Mouse (Mus musculus) ES-E14 (cell line): ENCODE measurements around the gene Ldlrap1. TPM values are rescaled to one million over a fixed set of nuclear protein-coding genes. Genes with fewer than 3 reads are reported as not detected.

Experiments used
- DNase-seq: peaks from one replicate; pipeline ENCODE4 v3.0.0-alpha.2; 2013; ENCODE audit warnings: low read depth, low spot score
- H3K27ac ChIP-seq: 2 replicates; pipeline ENCODE4 v1.5.1; 2012; ENCODE audit warnings: low read depth, mild to moderate bottlenecking, low read length, moderate library complexity, mixed read lengths; ENCODE audit not compliant: poor library complexity, insufficient read depth, severe bottlenecking
- H3K36me3 ChIP-seq: 2 replicates; pipeline ENCODE4 v1.6.1; 2012; ENCODE audit warnings: mild to moderate bottlenecking, low read length, moderate library complexity, mixed read lengths; ENCODE audit not compliant: control insufficient read depth, poor library complexity, insufficient read depth, severe bottlenecking
- H3K4me1 ChIP-seq, 2 experiments: fragments of 150-350 bp in 1 of 2; sonication (generic) in 1 of 2; 2 replicates each; pipeline ENCODE4 v1.6.1; 2012; ENCODE audit warnings: low read length in 2 of 2, mild to moderate bottlenecking in 1 of 2, mixed read lengths in 1 of 2; ENCODE audit not compliant: control insufficient read depth in 2 of 2, insufficient read depth in 2 of 2, poor library complexity in 1 of 2
- H3K4me3 ChIP-seq, 2 experiments: fragments of 150-350 bp in 1 of 2; sonication (generic) in 1 of 2; 2 replicates each; pipeline ENCODE4 v1.5.1; 2012; ENCODE audit warnings: low read length in 2 of 2, low read depth in 1 of 2, mild to moderate bottlenecking in 1 of 2, mixed read lengths in 1 of 2; ENCODE audit not compliant: insufficient read depth in 1 of 2, poor library complexity in 1 of 2, severe bottlenecking in 1 of 2
- H3K9ac ChIP-seq: 2 replicates; pipeline ENCODE4 v1.6.1; 2012; ENCODE audit warnings: low read depth, mild to moderate bottlenecking, low read length, mixed read lengths; ENCODE audit not compliant: poor library complexity, insufficient read depth, severe bottlenecking
- H3K9me3 ChIP-seq: fragments of 150-350 bp; sonication (generic); 2 replicates; pipeline ENCODE4 v1.6.1; 2012; ENCODE audit warnings: low read depth, mild to moderate bottlenecking, low read length; ENCODE audit not compliant: control insufficient read depth, insufficient read depth
- CHD2 ChIP-seq: IDR thresholded peaks from 2 replicates; pipeline ENCODE4 v1.6.1; 2014; ENCODE audit warnings: mild to moderate bottlenecking, low read depth, low read length, inconsistent platforms
- HCFC1 ChIP-seq: IDR thresholded peaks from 2 replicates; pipeline ENCODE4 v1.6.1; 2012; ENCODE audit warnings: low read length, inconsistent platforms, borderline replicate concordance; ENCODE audit not compliant: insufficient read depth
- MAFK ChIP-seq: IDR thresholded peaks from 2 replicates; pipeline ENCODE4 v1.6.1; 2014; ENCODE audit warnings: mild to moderate bottlenecking, low read depth, low read length, inconsistent platforms; ENCODE audit not compliant: insufficient read depth
- ZC3H11A ChIP-seq: IDR thresholded peaks from 2 replicates; pipeline ENCODE4 v1.6.1; 2012; ENCODE audit warnings: low read depth, mild to moderate bottlenecking, inconsistent platforms, low read length, borderline replicate concordance
- ZNF384 ChIP-seq: IDR thresholded peaks from 2 replicates; pipeline ENCODE4 v1.6.1; 2012; ENCODE audit warnings: low read depth, low read length, inconsistent platforms
- in situ Hi-C, 2 experiments: fragments of 600-800 bp; cut with MboI; formaldehyde crosslinking; loops; one replicate each; pipeline ENCODE4 v1.15.1; 2025; ENCODE audit warnings: low sequenced_read_pairs in 2 of 2, inconsistent platforms in 1 of 2; ENCODE audit not compliant: unreplicated experiment in 2 of 2
- total RNA-seq: library from RNA; depleted of rRNA; stranded (reverse); fragments of 300-350 nt; gene quantifications from 2 replicates; pipeline ENCODE4 v1.2.3, GENCODE M21; 2012; rRNA removed

Ldlrap1 gene
- total RNA-seq = 15.0 and 16.6 TPM in 2 replicates

GRCm38 (mm10) chr4:134767426-134768225, at the start of gene Ldlrap1:
TSS of gene Ldlrap1 (minus strand) at chr4:134768024.
- in situ Hi-C loops = no loop called here
- H3K4me3 ChIP-seq = peak within 1 kb of the TSS; percentile 72 to 87
- no peak for TF ChIP-seq ZC3H11A
- TF ChIP-seq HCFC1 = no peak
- TF ChIP-seq ZNF384 = no peak
- no peak for TF ChIP-seq CHD2
- no peak for TF ChIP-seq MAFK
- H3K4me1 ChIP-seq = peaks cover 1 to 13% of the 10 kb centered on the region in 2 experiments; a peak in 3 of 4 replicates
- H3K36me3 ChIP-seq = no peaks in the 10 kb centered on the region
- no peak within 1 kb of the TSS for H3K27ac ChIP-seq
- H3K9ac ChIP-seq = peak within 1 kb of the TSS; percentile 83
- no peak for DNase-seq
- no peaks in the 10 kb centered on the region for H3K9me3 ChIP-seq

- Histone ChIP-seq H3K36me3 (peaks cover 26% of the 10 kb centered on the region), H3K9me3 (no peaks in the 10 kb centered on the region)
Observed at GRCm38 (mm10) chr4:134814229-134814571, 46.4 kb upstream of the Ldlrap1 start.

GRCm38 (mm10) chr4:134813406-134814228, 45.8 kb upstream of the Ldlrap1 start:
- Histone ChIP-seq H3K9ac (peak overlapping the region; percentile 27), H3K27ac (peak overlapping the region; percentile 58)

More at GRCm38 (mm10) chr4:134814229-134814571, 46.4 kb upstream of the Ldlrap1 start:
- Histone ChIP-seq H3K9ac (no peak overlapping the region), H3K4me1 (peaks cover 12 to 19% of the 10 kb centered on the region in 2 experiments), H3K27ac (peak overlapping the region; percentile 58), H3K4me3 (no peak overlapping the region)
- no peak for TF ChIP-seq ZNF384
- no peak for TF ChIP-seq HCFC1
- no peak for TF ChIP-seq MAFK
- no peak for TF ChIP-seq CHD2
- no peak for TF ChIP-seq ZC3H11A
- in situ Hi-C loops = no loop called here
- no peak for DNase-seq

GRCm38 (mm10) chr4:134804765-134805164, 36.9 kb upstream of the Ldlrap1 start:
- Histone ChIP-seq H3K4me3 (no peak overlapping the region), H3K9ac (no peak overlapping the region), H3K36me3 (peaks cover 59% of the 10 kb centered on the region), H3K9me3 (no peaks in the 10 kb centered on the region), H3K27ac (no peak overlapping the region), H3K4me1 (peaks cover 0 to 2% of the 10 kb centered on the region in 2 experiments; a peak in 1 of 4 replicates)
- in situ Hi-C loops = no loop called here
- TF ChIP-seq CHD2 (no peak), MAFK (no peak), ZNF384 (no peak), HCFC1 (no peak), ZC3H11A (no peak)
- no peak for DNase-seq

More at GRCm38 (mm10) chr4:134813406-134814228, 45.8 kb upstream of the Ldlrap1 start:
- no peak for TF ChIP-seq ZNF384
- no peak for TF ChIP-seq HCFC1
- TF ChIP-seq CHD2 = no peak
- no peak for TF ChIP-seq ZC3H11A
- no peak for TF ChIP-seq MAFK
- DNase-seq = no peak
- H3K4me1 ChIP-seq = peaks cover 10 to 15% of the 10 kb centered on the region in 2 experiments
- no peak overlapping the region for H3K4me3 ChIP-seq
- in situ Hi-C loops = no loop called here
- H3K9me3 ChIP-seq = no peaks in the 10 kb centered on the region
- H3K36me3 ChIP-seq = peaks cover 29% of the 10 kb centered on the region
